19 mouse cellular contexts compared by ENCODE assay signal in the genomic region with DNA sequence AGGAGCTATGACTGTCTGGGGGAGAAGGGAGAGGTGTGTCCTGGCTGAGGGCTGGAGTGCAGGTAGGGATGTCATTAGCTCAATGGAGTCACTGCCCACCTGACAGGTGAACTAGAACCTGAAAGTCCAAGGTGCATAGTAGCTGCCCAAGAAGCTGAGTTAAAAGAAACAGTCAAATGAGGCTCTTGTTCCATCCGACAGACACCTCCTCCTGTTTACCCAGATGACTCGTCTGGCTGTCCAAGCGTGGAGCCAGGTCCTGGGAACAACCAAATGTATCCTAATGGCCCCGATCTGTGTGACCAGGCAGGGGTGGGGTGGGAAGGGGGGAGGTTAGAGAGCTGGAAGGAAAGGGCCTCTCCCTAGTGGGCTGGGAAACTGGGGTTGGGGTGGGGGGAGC. TPM values are rescaled to one million over a fixed set of nuclear protein-coding genes. Genes with fewer than 3 reads are reported as not detected.
DNase-seq lines count a peak whose midpoint lies in the region; ATAC-seq lines count a peak whose summit lies in the region.
"Had no signal": no experiment of that assay in that cellular context is flagged by ENCODE, and none has a peak within 500 bp of the region (broad histone marks: within the 10 kb centered on the region; RNA-seq: fewer than 3 reads in every experiment).

No protein-coding gene starts in this region.

- H3K27ac ChIP-seq in limb, embryonic 15.5 days, result peak overlapping the region; percentile 24; the same call in 1 of the 2 replicates
- no peak overlapping the region for H3K27ac ChIP-seq in limb, embryonic 10.5 days
- peak overlapping the region; percentile 70 for H3K27ac ChIP-seq in hindbrain, embryonic 13.5 days
- H3K27ac ChIP-seq in heart, embryonic 11.5 days (ENCODE audit: low read depth, low read length), result no peak overlapping the region
- H3K27ac ChIP-seq: embryonic facial prominence, embryonic 15.5 days; heart, embryonic 13.5 days; midbrain, embryonic 15.5 days had no signal

- H3K36me3 ChIP-seq in limb, embryonic 15.5 days, result peaks cover 41% of the 10 kb centered on the region
- H3K36me3 ChIP-seq in limb, embryonic 10.5 days, result peaks cover 90% of the 10 kb centered on the region
- H3K36me3 ChIP-seq in hindbrain, embryonic 13.5 days, result peaks cover 14% of the 10 kb centered on the region
- H3K36me3 ChIP-seq in heart, embryonic 11.5 days (ENCODE audit: control insufficient read depth, insufficient read depth, low read length), result no peaks in the 10 kb centered on the region
- H3K36me3 ChIP-seq: heart, embryonic 13.5 days; midbrain, embryonic 15.5 days had no signal

- WGBS in limb, embryonic 15.5 days, result 40% methylated on average over 4 of the region's 4 CpGs
- 50% methylated on average over 4 of the region's 4 CpGs for WGBS in limb, embryonic 10.5 days
- 23% methylated on average over 4 of the region's 4 CpGs for WGBS in hindbrain, embryonic 13.5 days
- WGBS in heart, embryonic 11.5 days (ENCODE audit: insufficient replicate concordance), result 39% methylated on average over 4 of the region's 4 CpGs

- no peak for ATAC-seq in limb, embryonic 15.5 days (ENCODE audit: insufficient number of reproducible peaks, low FRiP score, low TSS enrichment, low read depth)
- ATAC-seq in hindbrain, embryonic 13.5 days (ENCODE audit: low FRiP score), result no peak
- ATAC-seq in heart, embryonic 11.5 days (replicated peaks; ENCODE audit: insufficient number of reproducible peaks, low FRiP score, low TSS enrichment), result no peak
- ATAC-seq: midbrain, embryonic 15.5 days had no signal

- no peaks in the 10 kb centered on the region for H3K9me3 ChIP-seq in limb, embryonic 15.5 days
- no peaks in the 10 kb centered on the region for H3K9me3 ChIP-seq in limb, embryonic 10.5 days (replicated peaks)
- no peaks in the 10 kb centered on the region for H3K9me3 ChIP-seq in hindbrain, embryonic 13.5 days
- no peaks in the 10 kb centered on the region for H3K9me3 ChIP-seq in heart, embryonic 11.5 days (replicated peaks; ENCODE audit: control insufficient read depth, low read length)
- H3K9me3 ChIP-seq: embryonic facial prominence, embryonic 15.5 days; forebrain, embryonic 12.5 days; heart, embryonic 13.5 days; midbrain, embryonic 15.5 days had no signal

- no peaks in the 10 kb centered on the region for H3K27me3 ChIP-seq in limb, embryonic 15.5 days
- no peaks in the 10 kb centered on the region for H3K27me3 ChIP-seq in limb, embryonic 10.5 days (ENCODE audit: low read depth, poor library complexity, severe bottlenecking)
- H3K27me3 ChIP-seq in hindbrain, embryonic 13.5 days, result no peaks in the 10 kb centered on the region
- H3K27me3 ChIP-seq in heart, embryonic 11.5 days (ENCODE audit: control insufficient read depth, insufficient read depth, low read length), result peaks cover 3% of the 10 kb centered on the region
- H3K27me3 ChIP-seq: embryonic facial prominence, embryonic 15.5 days; midbrain, embryonic 15.5 days had no signal

- H3K4me3 ChIP-seq in limb, embryonic 15.5 days, result no peak overlapping the region
- H3K4me3 ChIP-seq in limb, embryonic 10.5 days, result no peak overlapping the region
- no peak overlapping the region for H3K4me3 ChIP-seq in hindbrain, embryonic 13.5 days
- H3K4me3 ChIP-seq in heart, embryonic 11.5 days (ENCODE audit: low read depth, low read length), result no peak overlapping the region
- H3K4me3 ChIP-seq: embryonic facial prominence, embryonic 15.5 days; forebrain, embryonic 12.5 days; heart, embryonic 13.5 days; midbrain, embryonic 15.5 days had no signal

- H3K9ac ChIP-seq in limb, embryonic 15.5 days, result no peak overlapping the region
- peak overlapping the region; percentile 24; the same call in 1 of the 2 replicates for H3K9ac ChIP-seq in hindbrain, embryonic 13.5 days
- H3K9ac ChIP-seq in heart, embryonic 11.5 days (ENCODE audit: low read depth, low read length), result no peak overlapping the region
- H3K9ac ChIP-seq: embryonic facial prominence, embryonic 15.5 days; forebrain, embryonic 12.5 days; midbrain, embryonic 15.5 days had no signal

- no peak overlapping the region for H3K4me2 ChIP-seq in limb, embryonic 15.5 days
- H3K4me2 ChIP-seq in hindbrain, embryonic 13.5 days, result no peak overlapping the region
- no peak overlapping the region for H3K4me2 ChIP-seq in heart, embryonic 11.5 days
- H3K4me2 ChIP-seq: embryonic facial prominence, embryonic 15.5 days; forebrain, embryonic 12.5 days; heart, embryonic 13.5 days; midbrain, embryonic 15.5 days had no signal

- H3K4me1 ChIP-seq in limb, embryonic 15.5 days, result peaks cover 61% of the 10 kb centered on the region
- H3K4me1 ChIP-seq in limb, embryonic 10.5 days, result peaks cover 49% of the 10 kb centered on the region
- peaks cover 85% of the 10 kb centered on the region for H3K4me1 ChIP-seq in hindbrain, embryonic 13.5 days (replicated peaks)
- H3K4me1 ChIP-seq in heart, embryonic 11.5 days (ENCODE audit: control insufficient read depth, insufficient read depth, low read length), result peaks cover 22% of the 10 kb centered on the region

- no peak for DNase-seq in limb, embryonic 10.5 days (ENCODE audit: low spot score)
- DNase-seq in kidney, adult 18-20 months, result peak; percentile 38
- DNase-seq in kidney, postnatal 14 days, result peak; percentile 58
- no peak for DNase-seq in cerebellum, adult 11 months
- DNase-seq: adrenal gland, adult 8-10 months; cerebellum, adult 18-20 months; lung, adult 2 months; lung, postnatal 4 days; right cerebral cortex, adult 18-20 months had no signal

RNA-seq across cellular contexts. Expression of gene Cacna1g, which starts 28.7 kb away (rescaled TPM):
- 27.7 and 30.8 TPM in 2 replicates for polyA plus RNA-seq in limb, embryonic 15.5 days (2015; fragmentation: Nextera tagmentation; extraction: Ambion mirVana)
- polyA plus RNA-seq in limb, embryonic 10.5 days (2016; fragmentation: Nextera tagmentation; extraction: Ambion mirVana), result 12.7 and 21.4 TPM in 2 replicates
- 13.6 and 14.2 TPM in 2 replicates for polyA plus RNA-seq in hindbrain, embryonic 13.5 days (2015; fragmentation: Nextera tagmentation; extraction: Ambion mirVana)
- polyA plus RNA-seq in heart, embryonic 11.5 days (2014; fragmentation: Nextera tagmentation; extraction: Ambion mirVana), result 2.7 and 4.3 TPM in 2 replicates

RNA-seq across cellular contexts. Expression of gene Spata20, which starts 40.7 kb away (rescaled TPM):
- polyA plus RNA-seq in limb, embryonic 15.5 days (2015; fragmentation: Nextera tagmentation; extraction: Ambion mirVana), result 0.27 TPM in 2 replicates
- 0.05 TPM in 1 of 2 replicates, not detected in the other for polyA plus RNA-seq in limb, embryonic 10.5 days (2016; fragmentation: Nextera tagmentation; extraction: Ambion mirVana)
- polyA plus RNA-seq in hindbrain, embryonic 13.5 days (2015; fragmentation: Nextera tagmentation; extraction: Ambion mirVana), result 0.17 and 0.56 TPM in 2 replicates
- 0.15 TPM in 1 of 2 replicates, not detected in the other for polyA plus RNA-seq in heart, embryonic 11.5 days (2014; fragmentation: Nextera tagmentation; extraction: Ambion mirVana)
- polyA plus RNA-seq: C2C12; liver, adult 2 months; spleen, adult 2 months had no signal

RNA-seq across cellular contexts. Expression of gene Abcc3, which starts 52.5 kb away (rescaled TPM):
- polyA plus RNA-seq in limb, embryonic 15.5 days (2015; fragmentation: Nextera tagmentation; extraction: Ambion mirVana), result 1.3 and 1.6 TPM in 2 replicates
- polyA plus RNA-seq in limb, embryonic 10.5 days (2016; fragmentation: Nextera tagmentation; extraction: Ambion mirVana), result 0.59 and 0.88 TPM in 2 replicates
- 0.50 and 0.77 TPM in 2 replicates for polyA plus RNA-seq in hindbrain, embryonic 13.5 days (2015; fragmentation: Nextera tagmentation; extraction: Ambion mirVana)
- polyA plus RNA-seq in heart, embryonic 11.5 days (2014; fragmentation: Nextera tagmentation; extraction: Ambion mirVana), result 0.34 and 0.96 TPM in 2 replicates

RNA-seq across cellular contexts. Expression of gene Epn3, which starts 54.5 kb away (rescaled TPM):
- 10.3 and 11.1 TPM in 2 replicates for polyA plus RNA-seq in limb, embryonic 15.5 days (2015; fragmentation: Nextera tagmentation; extraction: Ambion mirVana)
- polyA plus RNA-seq in limb, embryonic 10.5 days (2016; fragmentation: Nextera tagmentation; extraction: Ambion mirVana), result 3.0 and 3.6 TPM in 2 replicates
- polyA plus RNA-seq in hindbrain, embryonic 13.5 days (2015; fragmentation: Nextera tagmentation; extraction: Ambion mirVana), result 0.44 and 0.90 TPM in 2 replicates
- polyA plus RNA-seq in heart, embryonic 11.5 days (2014; fragmentation: Nextera tagmentation; extraction: Ambion mirVana), result 8.2 and 9.1 TPM in 2 replicates

Comparison
In these comparisons a context has a peak if more than half of its experiments do, and no peak if none do; other contexts are left out.
1. H3K27ac ChIP-seq: peak in limb, embryonic 15.5 days (single experiment) and hindbrain, embryonic 13.5 days (single experiment); none in limb, embryonic 10.5 days (single experiment) and heart, embryonic 11.5 days (single experiment).
2. DNase-seq: peak in kidney, adult 18-20 months (single experiment) and kidney, postnatal 14 days (single experiment); none in limb, embryonic 10.5 days (single experiment) and cerebellum, adult 11 months (single experiment).